In the genomic region with DNA sequence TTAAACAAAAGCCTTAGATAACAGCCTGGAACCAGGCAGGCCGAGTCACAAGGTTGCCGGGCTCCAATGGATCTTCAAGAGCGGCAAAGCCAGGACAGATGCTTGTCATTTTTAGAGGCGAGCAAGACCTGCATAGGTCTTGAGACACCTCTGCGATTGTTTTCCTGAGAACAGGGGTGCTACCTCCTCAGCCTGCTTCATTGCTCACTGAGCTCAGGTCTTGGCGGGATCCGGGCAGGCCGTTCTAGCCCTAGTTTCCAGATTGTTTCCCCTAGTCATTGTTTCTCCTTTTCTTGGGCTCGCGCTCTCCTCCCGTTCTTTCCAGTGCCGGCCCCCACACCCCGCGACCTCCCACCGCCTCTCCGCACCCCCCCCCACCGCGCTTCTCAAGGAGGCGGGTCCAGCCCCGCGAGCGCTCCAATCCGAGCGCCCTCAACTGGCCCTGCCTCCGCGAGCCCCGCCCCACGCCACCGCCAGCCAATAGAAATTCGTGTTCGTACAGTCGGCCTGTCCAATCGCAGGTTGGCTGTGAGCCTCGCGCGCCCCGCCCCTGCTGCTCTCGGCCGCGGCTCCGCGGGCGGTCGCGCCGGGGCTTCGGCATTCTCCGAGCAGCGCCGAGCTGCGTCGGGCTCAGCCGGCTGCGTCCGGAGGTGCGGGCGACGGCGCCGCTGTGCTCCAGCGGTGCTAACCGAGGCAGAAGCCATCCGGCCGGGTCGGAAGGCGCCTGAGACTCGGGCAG, we compare ENCODE assay signal across 8 mouse cellular contexts. TPM values are rescaled to one million over a fixed set of nuclear protein-coding genes. Genes with fewer than 3 reads are reported as not detected.
DNase-seq lines count a peak whose midpoint lies in the region; ATAC-seq lines count a peak whose summit lies in the region.

A gene (plus strand): TSS at position 600 of the 739 bp plus-strand sequence.

- H3K4me2 ChIP-seq in hindbrain, embryonic 15.5 days, result peak within 1 kb of the TSS; percentile 71

- peaks cover 51% of the 10 kb centered on the region for H3K4me1 ChIP-seq in hindbrain, embryonic 15.5 days (replicated peaks)

- H3K79me2 ChIP-seq in macrophage (ENCODE audit: inconsistent target), result no peaks in the 10 kb centered on the region

- DNase-seq in R1 (ENCODE audit: low read depth, low spot score), result peak; percentile 96
- peak; percentile 100 for DNase-seq in cerebellum, postnatal 25 days
- peak; percentile 98 for DNase-seq in frontal cortex, postnatal 36 days (ENCODE audit: low spot score in 2 of 2)
- peak; percentile 98 to 99 for DNase-seq in left cerebral cortex, adult 18-20 months (ENCODE audit: low spot score in 2 of 2)
- DNase-seq in right cerebral cortex, adult 18-20 months, result peak; percentile 99
- peak; percentile 97 for DNase-seq in urinary bladder, postnatal 10 days (ENCODE audit: low spot score)

- H3K27ac ChIP-seq in hindbrain, embryonic 15.5 days (replicated peaks), result peak within 1 kb of the TSS; percentile 93
- H3K27ac ChIP-seq in macrophage, result peak within 1 kb of the TSS; percentile 60

- under 1% methylated on average over 65 of the region's 67 CpGs for WGBS in hindbrain, embryonic 15.5 days
- under 1% methylated on average over 64 of the region's 67 CpGs for WGBS in macrophage (ENCODE audit: missing documents)

- peak; percentile 96 for ATAC-seq in hindbrain, embryonic 15.5 days (ENCODE audit: low FRiP score, low read depth)

- H3K9me3 ChIP-seq in hindbrain, embryonic 15.5 days, result no peaks in the 10 kb centered on the region

- no peaks in the 10 kb centered on the region for H3K27me3 ChIP-seq in hindbrain, embryonic 15.5 days

- H3K9ac ChIP-seq in hindbrain, embryonic 15.5 days, result peak within 1 kb of the TSS; percentile 87

- peak within 1 kb of the TSS; percentile 87 for H3K4me3 ChIP-seq in hindbrain, embryonic 15.5 days
- H3K4me3 ChIP-seq in macrophage (ENCODE audit: inconsistent target), result peak within 1 kb of the TSS; percentile 42

- no peaks in the 10 kb centered on the region for H3K36me3 ChIP-seq in hindbrain, embryonic 15.5 days
- H3K36me3 ChIP-seq in macrophage (ENCODE audit: inconsistent target), result no peaks in the 10 kb centered on the region

RNA-seq across cellular contexts. Expression of the gene that starts here (rescaled TPM):
- 7.5 and 9.5 TPM in 2 replicates for polyA plus RNA-seq in hindbrain, embryonic 15.5 days (2015; fragmentation: Nextera tagmentation; extraction: Ambion mirVana)
- total RNA-seq in left cerebral cortex, adult 18-20 months (2021), result 10 to 100 TPM; 67.3 to 68.4 TPM
- 1 to 10 TPM in 18 of 26 experiments, under 1 TPM in 8; 0.36 to 5.7 (median 1.9) TPM for total RNA-seq in macrophage (2018; cell fraction: chromatin; rRNA removed)
- 1 to 10 TPM; 2.6 to 5.8 (median 4.4) TPM for total RNA-seq in macrophage (2018; cell fraction: cytosol; rRNA removed)
- total RNA-seq in macrophage (2018; cell fraction: nucleus; rRNA removed), result 1 to 10 TPM; 1.4 to 8.5 (median 2.7) TPM
- polyA plus RNA-seq in macrophage (2018), result 3.5 to 9.1 TPM (median 3.9 TPM) in 3 replicates

Comparison
In these comparisons a context has a peak if more than half of its experiments do, and no peak if none do; other contexts are left out.
1. Peak in every context shown above with its lines: DNase-seq, ATAC-seq, H3K4me3 ChIP-seq and H3K27ac ChIP-seq.